Mouse (Mus musculus) MEL-GATA-1-ER (cell line): ENCODE results near the gene Vmn1r128.
"Not testable (repeated sequence)": the region's sequence is repeated elsewhere in the genome, so short reads cannot be mapped to it uniquely, and the experiment has no call there.

Experiments used
- DNase-seq: peaks from one replicate; pipeline ENCODE4 v3.0.0-alpha.2; 2012; ENCODE audit warnings: low read depth; ENCODE audit errors: extremely low read depth

Vmn1r128 gene

GRCm38 (mm10) chr7:21349073-21349472 is at the start of gene Vmn1r128:
Vmn1r128 (plus strand) TSS chr7:21349373.
- DNase-seq: not testable (repeated sequence)

- not testable (repeated sequence) for DNase-seq
Observed at GRCm38 (mm10) chr7:21301367-21301766, 47.8 kb upstream of the Vmn1r128 start, which contains the start of gene Vmn1r126. Vmn1r126 (minus strand) TSS chr7:21301467.

GRCm38 (mm10) chr7:21319761-21320160 is 29.4 kb upstream of the Vmn1r128 start, which contains the start of gene Vmn1r127:
Vmn1r127 (minus strand) TSS chr7:21319861.
- DNase-seq: not testable (repeated sequence)

- not testable (repeated sequence) for DNase-seq
Observed at GRCm38 (mm10) chr7:21361191-21361590, 12.0 kb downstream of the Vmn1r128 start, which contains the start of gene Vmn1r129. Vmn1r129 (minus strand) TSS chr7:21361291.
